Comparison of ENCODE assay signal across 16 mouse cellular contexts in genomic region chr1:75596906-75597305, GRCm38 (mm10). TPM values are rescaled to one million over a fixed set of nuclear protein-coding genes. Genes with fewer than 3 reads are reported as not detected.
A peak's percentile ranks its signal among the peaks of the same experiment; 100 is the strongest.
DNase-seq lines count a peak whose midpoint lies in the region; ATAC-seq and TF ChIP-seq lines count a peak whose summit lies in the region.
"Had no signal": no experiment of that assay in that cellular context is flagged by ENCODE, and none has a peak within 500 bp of the region (broad histone marks: within the 10 kb centered on the region; RNA-seq: fewer than 3 reads in every experiment).

No protein-coding gene starts in this region.

- peaks cover 16% of the 10 kb centered on the region for H3K4me1 ChIP-seq in heart, embryonic 10.5 days
- H3K4me1 ChIP-seq in heart, postnatal 0 days (ENCODE audit: control insufficient read depth, insufficient read depth) = no peaks in the 10 kb centered on the region
- no peaks in the 10 kb centered on the region for H3K4me1 ChIP-seq in intestine, postnatal 0 days (replicated peaks; ENCODE audit: control insufficient read depth, insufficient read depth, low read length)
- H3K4me1 ChIP-seq: liver, embryonic 13.5 days; neural tube, embryonic 12.5 days had no signal

- DNase-seq in heart, adult 11 months = peak; percentile 95
- no peak for DNase-seq in heart, embryonic 10.5 days (ENCODE audit: low spot score)
- DNase-seq in A20 (ENCODE audit: low read depth, low spot score) (peak; percentile 13), adipocyte (ENCODE audit: low spot score) (peak; percentile 18)
- DNase-seq in heart, postnatal 0 days (ENCODE audit: low spot score) = no peak
- DNase-seq in kidney, postnatal 14 days = no peak
- DNase-seq: liver, embryonic 13.5 days had no signal

- no peaks in the 10 kb centered on the region for H3K9me3 ChIP-seq in heart, embryonic 10.5 days
- H3K9me3 ChIP-seq in heart, postnatal 0 days (replicated peaks; ENCODE audit: control insufficient read depth, low read length) = no peaks in the 10 kb centered on the region
- no peaks in the 10 kb centered on the region for H3K9me3 ChIP-seq in intestine, postnatal 0 days (ENCODE audit: control insufficient read depth)
- H3K9me3 ChIP-seq: hindbrain, embryonic 15.5 days; limb, embryonic 13.5 days; liver, embryonic 13.5 days; midbrain, embryonic 15.5 days; neural tube, embryonic 12.5 days had no signal

- peaks cover 33% of the 10 kb centered on the region for H3K27me3 ChIP-seq in heart, embryonic 10.5 days (ENCODE audit: insufficient read depth, poor library complexity, severe bottlenecking)
- H3K27me3 ChIP-seq in heart, postnatal 0 days (ENCODE audit: control insufficient read depth, insufficient read depth, low read length) = peaks cover 4% of the 10 kb centered on the region; the same call in 1 of the 2 replicates
- H3K27me3 ChIP-seq in intestine, postnatal 0 days (replicated peaks; ENCODE audit: control insufficient read depth, insufficient read depth, low read length) = no peaks in the 10 kb centered on the region

- H3K27ac ChIP-seq in heart, embryonic 10.5 days = no peak overlapping the region
- no peak overlapping the region for H3K27ac ChIP-seq in heart, postnatal 0 days (ENCODE audit: low read depth)
- H3K27ac ChIP-seq in intestine, postnatal 0 days (ENCODE audit: low read depth, low read length) = no peak overlapping the region
- H3K27ac ChIP-seq: hindbrain, embryonic 15.5 days; limb, embryonic 13.5 days; liver, embryonic 13.5 days; macrophage; midbrain, embryonic 15.5 days; neural tube, embryonic 12.5 days had no signal

- H3K4me2 ChIP-seq in heart, postnatal 0 days (ENCODE audit: low read depth, low read length) = no peak overlapping the region
- no peak overlapping the region for H3K4me2 ChIP-seq in intestine, postnatal 0 days (replicated peaks; ENCODE audit: low read depth)
- H3K4me2 ChIP-seq: hindbrain, embryonic 15.5 days; limb, embryonic 13.5 days; liver, embryonic 13.5 days; lung, embryonic 14.5 days; midbrain, embryonic 15.5 days; neural tube, embryonic 12.5 days had no signal

- WGBS in heart, embryonic 10.5 days = 82% methylated on average over 2 of the region's 2 CpGs
- 76% methylated on average over 2 of the region's 2 CpGs for WGBS in heart, postnatal 0 days
- 92% methylated on average over 2 of the region's 2 CpGs for WGBS in intestine, postnatal 0 days

- TF ChIP-seq EP300 in heart, postnatal 0 days (IDR thresholded peaks at IDR 0.05; ENCODE audit: low read depth) = no peak

- H3K9ac ChIP-seq in heart, postnatal 0 days (replicated peaks; ENCODE audit: low read depth, low read length) = no peak overlapping the region
- no peak overlapping the region for H3K9ac ChIP-seq in intestine, postnatal 0 days (ENCODE audit: low read depth, low read length)
- H3K9ac ChIP-seq: hindbrain, embryonic 15.5 days; limb, embryonic 13.5 days; liver, embryonic 13.5 days; lung, embryonic 14.5 days; midbrain, embryonic 15.5 days; neural tube, embryonic 12.5 days had no signal

- ATAC-seq in heart, postnatal 0 days (ENCODE audit: insufficient read depth, low read depth) = peak; percentile 59; the same call in 1 of the 2 replicates
- ATAC-seq in cerebellum, adult (ENCODE audit: insufficient number of reproducible peaks, low FRiP score, low TSS enrichment) = no peak
- ATAC-seq in intestine, postnatal 0 days = no peak
- ATAC-seq: activated CD4-positive, CD25-positive, alpha-beta regulatory T cell, adult 4 months; midbrain, embryonic 15.5 days had no signal

- 0 out of 2 replicates have a peak, but pooled peaks have one; percentile 18 for TF ChIP-seq CTCF in heart, postnatal 0 days (IDR thresholded peaks at IDR 0.05; ENCODE audit: low read depth)
- no peak for TF ChIP-seq CTCF in intestine, postnatal 0 days (IDR thresholded peaks at IDR 0.05; ENCODE audit: low read depth)

- H3K4me3 ChIP-seq in heart, embryonic 10.5 days = no peak overlapping the region
- H3K4me3 ChIP-seq in heart, postnatal 0 days (ENCODE audit: low read depth, low read length) = no peak overlapping the region
- no peak overlapping the region for H3K4me3 ChIP-seq in intestine, postnatal 0 days (ENCODE audit: low read depth, low read length)
- H3K4me3 ChIP-seq: hindbrain, embryonic 15.5 days; limb, embryonic 13.5 days; liver, embryonic 13.5 days; midbrain, embryonic 15.5 days; neural tube, embryonic 12.5 days had no signal

- H3K36me3 ChIP-seq in heart, embryonic 10.5 days = no peaks in the 10 kb centered on the region
- no peaks in the 10 kb centered on the region for H3K36me3 ChIP-seq in heart, postnatal 0 days (replicated peaks; ENCODE audit: control insufficient read depth, insufficient read depth, low read length)
- no peaks in the 10 kb centered on the region for H3K36me3 ChIP-seq in intestine, postnatal 0 days (ENCODE audit: control insufficient read depth, insufficient read depth)
- H3K36me3 ChIP-seq: hindbrain, embryonic 15.5 days; limb, embryonic 13.5 days; liver, embryonic 13.5 days; midbrain, embryonic 15.5 days; neural tube, embryonic 12.5 days had no signal

RNA-seq across cellular contexts. Expression of gene Slc4a3, which starts 50.8 kb away (rescaled TPM):
- polyA plus RNA-seq in heart, embryonic 10.5 days (2016; fragmentation: Nextera tagmentation; extraction: Ambion mirVana) = 20.0 and 29.8 TPM in 2 replicates
- 114 and 136 TPM in 2 replicates for total RNA-seq in heart, postnatal 0 days (2014; rRNA removed; ENCODE audit: low replicate concordance)
- 44.7 and 49.9 TPM in 2 replicates for polyA plus RNA-seq in heart, postnatal 0 days (2015; fragmentation: Nextera tagmentation; extraction: Ambion mirVana)
- 4.0 and 6.2 TPM in 2 replicates for polyA plus RNA-seq in intestine, postnatal 0 days (2015; fragmentation: Nextera tagmentation; extraction: Ambion mirVana)

Comparison
In these comparisons a context has a peak if more than half of its experiments do, and no peak if none do; other contexts are left out.
1. DNase-seq: peak in heart, adult 11 months (single experiment), A20 (single experiment) and adipocyte (single experiment); none in heart, embryonic 10.5 days (single experiment), heart, postnatal 0 days (single experiment) and kidney, postnatal 14 days (single experiment).